Mouse (Mus musculus): ENCODE measurements at regions not wholly inside any gene's neighbourhood (a gene's known extent, or its start where the extent isn't known, plus 50 kb on each side); places are given as distances from the start of the nearest gene placed in this dataset.

DNA sequence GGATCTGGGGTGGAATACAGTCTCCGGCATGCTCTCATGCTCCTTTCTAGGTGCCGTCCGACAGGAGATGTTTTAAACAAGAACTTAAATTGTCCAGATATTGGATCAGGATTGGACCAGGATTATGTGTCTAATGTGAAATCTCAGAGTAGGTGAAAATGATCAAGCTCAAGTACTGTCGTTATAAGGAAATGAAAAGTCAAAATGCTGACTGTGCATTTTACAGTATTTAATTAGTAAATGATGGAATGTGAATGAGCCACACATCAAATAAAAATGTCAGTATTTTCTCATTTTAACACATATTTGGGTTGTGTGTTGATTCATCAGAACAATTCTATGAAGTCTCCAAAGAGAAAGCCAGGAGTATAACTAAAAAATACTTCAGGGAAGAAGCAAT, 586.2 kb downstream of the Bcl11a start:
- in situ Hi-C loops (cut with MboI; ENCODE audit: unreplicated experiment in 2 of 2) = no loop called here

DNA sequence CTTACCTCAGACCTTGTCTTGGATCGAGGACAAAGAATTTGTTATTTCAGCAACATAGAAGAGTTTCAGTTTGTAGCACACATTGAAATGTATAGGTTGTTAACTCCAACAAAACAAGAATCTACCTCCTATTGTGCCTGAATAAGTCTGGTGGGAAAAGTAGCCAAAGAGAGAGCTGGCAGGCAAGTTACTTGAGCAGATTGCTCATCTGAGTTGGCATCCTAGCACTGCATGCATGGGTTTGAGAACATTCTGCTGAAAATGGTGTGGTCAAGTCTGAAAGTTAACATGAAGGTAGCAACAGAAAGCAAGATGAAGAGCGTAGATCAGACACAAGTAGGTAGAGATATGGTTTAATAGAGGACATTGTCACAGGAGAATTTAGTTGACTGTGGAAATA, 587.5 kb downstream of the Bcl11a start:
- in situ Hi-C loops (cut with MboI; ENCODE audit: unreplicated experiment in 2 of 2) = no loop called here

DNA sequence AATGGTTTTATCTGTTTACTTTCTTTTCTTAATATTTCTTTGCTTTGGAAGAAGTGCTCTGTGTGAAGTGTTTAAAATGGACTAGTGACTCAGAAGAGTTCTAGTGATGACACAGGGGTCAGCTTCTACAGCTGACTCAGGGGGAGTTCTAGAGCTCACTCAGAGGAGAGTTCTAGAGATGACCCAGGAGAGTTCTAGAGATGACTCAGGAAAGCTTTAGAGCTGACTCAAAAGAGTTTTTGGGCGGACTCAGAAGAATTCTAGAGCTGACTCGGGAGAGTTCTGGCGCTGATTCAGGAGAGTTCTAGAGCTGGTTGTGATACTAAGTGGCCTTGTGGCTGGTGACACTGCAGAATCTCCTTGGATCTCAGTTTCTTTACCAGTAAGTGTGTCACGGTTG, 593.8 kb downstream of the Bcl11a start:
- in situ Hi-C loops (cut with MboI; ENCODE audit: unreplicated experiment in 2 of 2) = no loop called here

DNA sequence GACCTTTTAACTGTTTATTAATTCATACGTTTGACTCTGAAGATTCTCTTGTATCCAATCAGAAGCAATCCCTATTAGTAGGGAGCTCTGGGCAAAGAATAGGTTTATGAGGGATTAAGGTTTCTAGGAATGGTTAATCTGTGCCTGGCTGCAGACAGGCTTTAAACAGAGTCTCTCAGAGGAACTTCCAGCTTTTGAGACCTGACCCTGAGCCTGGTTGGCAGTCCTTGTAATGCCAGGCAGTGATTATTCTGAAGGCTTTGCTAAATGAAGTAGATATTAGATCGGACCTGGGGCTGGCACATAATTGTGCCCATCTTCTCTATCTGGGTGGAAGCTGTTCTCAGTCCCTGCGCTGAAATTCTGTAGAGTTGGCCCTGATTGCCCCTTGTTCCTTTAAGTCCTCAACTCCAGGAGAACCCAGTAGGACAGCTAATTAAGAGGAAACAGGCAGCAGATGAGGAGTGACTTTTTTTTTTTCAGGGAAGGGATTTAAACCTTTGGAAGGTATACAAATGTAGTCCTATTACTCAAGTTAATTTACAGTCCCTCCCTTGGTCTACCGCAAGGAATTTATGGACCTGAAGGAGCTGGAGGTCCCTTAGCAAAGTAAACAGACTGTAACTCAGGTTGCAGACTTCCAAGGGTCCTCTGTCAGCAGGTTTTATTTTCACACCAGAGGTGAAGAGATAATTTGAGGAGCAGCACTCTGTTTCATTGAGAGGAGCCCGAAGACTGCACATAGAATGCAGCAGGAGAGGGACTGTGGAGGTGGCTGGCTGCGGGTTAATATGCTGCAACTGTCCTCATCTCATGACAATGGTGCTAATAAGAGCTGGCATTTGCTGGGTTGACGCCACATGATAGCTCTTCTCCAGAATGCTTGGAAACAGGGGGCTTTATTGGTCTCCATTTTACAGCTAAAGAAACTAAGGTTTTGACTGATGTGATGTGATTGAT, 595.7 kb downstream of the Bcl11a start:
- in situ Hi-C loops (cut with MboI; ENCODE audit: unreplicated experiment in 2 of 2) = no loop called here

DNA sequence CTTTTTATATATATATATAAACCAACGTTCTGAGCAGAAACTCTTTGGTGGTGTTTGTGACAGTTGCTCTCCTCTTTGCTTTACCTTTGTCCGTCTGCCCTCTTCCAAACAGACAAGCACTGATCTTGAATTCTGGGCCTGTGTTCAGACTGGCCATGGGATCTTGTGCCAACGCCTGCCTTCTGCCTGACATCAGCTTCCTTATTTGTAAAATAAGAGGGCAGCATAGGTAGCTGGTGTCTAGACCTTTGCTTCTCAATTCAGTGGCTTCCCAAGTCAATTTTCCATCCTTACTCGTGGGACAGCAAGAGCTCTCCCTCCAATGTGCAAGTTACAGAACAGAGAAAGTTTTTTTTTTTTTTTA, 596.3 kb downstream of the Bcl11a start:
- in situ Hi-C loops (cut with MboI; ENCODE audit: unreplicated experiment in 2 of 2) = no loop called here

DNA sequence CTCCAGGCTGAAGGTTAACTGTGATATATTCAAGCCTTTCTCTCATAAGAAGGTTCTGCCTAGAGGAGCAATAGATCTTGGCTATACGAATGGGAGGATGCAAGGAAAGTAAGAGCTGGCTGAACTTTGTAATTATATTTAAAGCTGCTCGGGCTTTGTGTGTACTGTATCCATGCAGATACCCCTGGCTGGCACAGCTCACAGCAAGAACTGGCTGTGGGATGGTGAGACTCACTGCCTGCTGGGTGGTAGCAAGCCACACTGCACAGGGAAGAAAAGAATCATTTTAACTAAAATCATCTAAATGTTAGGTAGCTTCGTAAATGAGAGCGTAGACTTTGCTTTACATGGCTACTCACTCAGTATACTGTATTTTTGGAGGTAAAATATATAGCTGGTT, 599.2 kb downstream of the Bcl11a start:
- in situ Hi-C loops (cut with MboI; ENCODE audit: unreplicated experiment in 2 of 2) = no loop called here

DNA sequence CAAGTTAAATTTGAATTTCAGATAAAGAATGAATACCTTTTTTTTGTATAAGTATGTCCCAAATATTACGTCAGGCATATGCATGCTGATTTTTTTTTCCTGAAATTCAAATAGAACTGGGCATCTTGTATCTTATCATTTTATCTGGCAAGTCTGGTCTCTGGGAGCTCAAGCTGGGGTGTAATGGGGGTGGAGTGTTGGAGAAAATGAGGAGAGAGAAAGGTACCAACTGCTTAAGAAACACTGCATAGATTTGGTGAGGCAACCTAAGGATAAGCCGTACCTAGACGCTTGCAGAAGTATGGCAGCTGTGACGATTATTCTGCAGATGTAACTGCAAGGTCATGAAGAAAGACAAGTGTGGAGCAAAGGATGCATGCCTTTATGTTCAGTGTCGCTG, 601.7 kb downstream of the Bcl11a start:
- in situ Hi-C loops (cut with MboI; ENCODE audit: unreplicated experiment in 2 of 2) = no loop called here

DNA sequence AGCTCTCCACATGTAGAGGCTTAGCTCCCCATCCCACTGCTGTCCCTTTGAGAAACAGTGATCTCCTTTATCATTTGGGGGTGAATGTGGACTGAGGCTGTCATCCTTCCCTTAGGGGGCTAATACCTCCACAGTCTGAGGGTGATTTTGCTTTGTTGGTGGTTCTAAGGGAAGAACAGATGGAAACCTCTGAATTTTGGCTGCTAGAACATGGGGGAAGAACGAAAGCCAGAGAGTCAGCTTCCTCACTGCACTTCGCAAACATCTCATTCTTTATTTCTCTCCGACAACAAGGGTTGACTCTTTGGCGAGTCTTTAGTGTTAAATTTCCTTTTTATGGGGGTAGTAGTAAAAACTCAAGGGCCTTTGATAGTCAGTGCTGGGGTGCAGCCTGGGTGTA, 604.6 kb downstream of the Bcl11a start:
- in situ Hi-C loops (cut with MboI; ENCODE audit: unreplicated experiment in 2 of 2) = no loop called here

DNA sequence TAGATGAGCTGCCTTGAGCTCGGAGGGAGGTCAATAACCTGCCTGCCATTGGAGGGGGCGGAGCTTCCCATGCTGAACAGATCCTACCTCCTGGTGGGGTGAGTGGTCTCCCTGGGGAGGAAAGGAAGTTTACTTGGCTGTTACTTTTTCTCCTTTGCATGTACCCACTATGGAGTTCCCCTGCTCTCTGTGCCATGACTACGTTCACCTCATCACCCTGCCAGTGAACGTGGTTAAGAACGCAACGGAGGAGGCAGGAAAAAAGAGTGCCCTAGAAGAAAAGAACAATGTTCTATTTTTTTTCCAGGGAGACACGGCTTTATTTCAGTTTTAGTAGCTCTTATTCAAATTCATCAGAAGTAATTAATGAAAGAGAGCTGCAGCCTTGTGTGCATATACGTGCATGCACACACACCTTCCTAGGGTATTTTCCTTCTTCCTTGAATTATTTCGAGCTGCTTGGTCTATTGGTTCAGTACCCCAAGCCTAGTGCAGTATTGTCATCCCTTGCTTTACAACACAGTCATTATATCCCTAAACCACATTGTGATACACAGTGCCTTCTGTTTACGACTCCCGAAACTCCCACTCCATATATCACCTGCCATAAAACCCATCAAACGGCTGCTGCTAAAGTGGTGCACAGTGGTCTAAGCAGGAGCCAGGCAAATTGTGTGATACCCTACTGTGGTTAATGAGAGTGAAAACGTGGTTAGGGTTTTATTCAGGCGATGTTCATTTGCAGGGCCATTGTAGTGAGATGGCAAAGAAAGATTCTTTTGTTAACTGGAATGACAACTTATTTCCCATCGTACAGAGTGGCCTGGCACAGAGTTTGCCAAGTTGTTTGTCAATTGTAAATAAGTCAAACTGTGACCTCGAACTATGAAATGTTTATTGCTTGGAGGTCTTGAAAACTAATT, 608.0 kb downstream of the Bcl11a start:
- in situ Hi-C loops (cut with MboI; ENCODE audit: unreplicated experiment in 2 of 2) = no loop called here

DNA sequence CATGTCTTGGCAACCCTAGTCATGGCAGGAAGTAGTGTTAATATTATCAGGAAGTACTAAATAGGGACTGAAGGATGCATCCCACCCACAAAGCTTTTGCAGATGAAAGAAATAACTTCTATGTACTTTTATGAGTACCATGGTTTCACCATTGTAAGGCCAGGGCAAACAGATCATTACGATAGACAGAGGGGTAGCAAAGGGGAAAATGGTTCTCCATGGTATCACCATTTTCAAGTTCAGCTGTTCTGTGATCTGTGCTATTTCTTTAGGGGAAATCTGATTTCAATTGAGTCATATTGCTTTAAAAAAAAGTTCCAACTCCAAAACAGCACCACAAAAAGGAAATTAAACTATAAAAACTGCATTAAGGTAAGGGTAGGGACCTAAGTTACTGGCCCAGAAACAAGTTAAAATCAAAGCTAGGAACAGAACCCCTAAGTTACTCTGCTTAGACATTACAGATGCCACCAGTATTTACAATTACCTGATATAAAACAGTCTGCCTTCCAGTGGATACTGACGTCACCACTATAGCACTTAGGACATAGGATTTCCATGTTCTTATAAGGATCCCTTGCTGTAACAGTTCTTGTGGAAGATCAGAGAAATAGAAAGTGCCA, 610.4 kb downstream of the Bcl11a start:
- in situ Hi-C loops (cut with MboI; ENCODE audit: unreplicated experiment in 2 of 2) = no loop called here

DNA sequence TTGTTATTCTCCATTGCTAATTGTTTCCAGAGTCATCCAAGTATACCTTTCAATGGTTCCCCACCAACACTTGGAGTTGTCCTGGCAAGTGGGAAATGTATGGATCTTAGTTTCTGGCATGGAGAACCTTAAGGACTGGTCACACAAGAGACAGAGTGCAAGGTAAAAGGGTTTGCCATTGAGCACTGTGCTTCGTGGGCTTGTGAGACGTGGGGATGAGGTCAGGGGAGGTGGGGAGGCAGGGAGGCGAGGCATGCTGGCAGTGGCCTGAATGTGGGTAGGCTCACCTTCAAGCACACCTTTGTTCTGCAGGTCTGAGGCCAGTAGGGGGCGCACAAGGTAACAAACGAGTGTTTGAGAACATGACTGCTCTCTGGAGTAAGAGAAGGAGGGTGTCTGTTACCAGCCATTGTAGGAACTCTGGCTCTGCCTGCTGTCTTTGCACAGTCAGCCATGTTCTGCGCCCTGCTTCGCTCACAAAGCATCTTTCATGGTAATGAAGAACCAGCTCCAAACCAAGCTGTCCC, 612.0 kb downstream of the Bcl11a start:
- in situ Hi-C loops (cut with MboI; ENCODE audit: unreplicated experiment in 2 of 2) = no loop called here

DNA sequence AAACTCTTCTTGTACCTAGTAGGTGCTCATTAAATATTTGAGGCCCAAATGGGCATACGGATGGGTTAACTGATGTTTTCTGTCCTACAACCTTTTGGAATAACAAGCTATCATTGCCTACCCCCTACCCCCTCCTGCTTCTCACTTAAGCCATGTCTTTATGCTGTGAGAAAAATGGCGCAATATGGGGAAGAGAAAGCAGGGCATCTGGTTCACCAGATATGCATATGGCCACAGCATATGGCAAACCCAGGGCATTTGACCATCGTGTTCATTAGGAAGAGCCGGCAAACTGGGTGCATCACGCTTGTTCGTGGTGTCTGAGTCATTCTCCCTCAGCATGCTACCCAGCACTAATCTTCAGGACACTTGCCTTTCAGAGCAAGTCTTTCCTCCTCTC, 616.1 kb downstream of the Bcl11a start:
- in situ Hi-C loops (cut with MboI; ENCODE audit: unreplicated experiment in 2 of 2) = no loop called here

DNA sequence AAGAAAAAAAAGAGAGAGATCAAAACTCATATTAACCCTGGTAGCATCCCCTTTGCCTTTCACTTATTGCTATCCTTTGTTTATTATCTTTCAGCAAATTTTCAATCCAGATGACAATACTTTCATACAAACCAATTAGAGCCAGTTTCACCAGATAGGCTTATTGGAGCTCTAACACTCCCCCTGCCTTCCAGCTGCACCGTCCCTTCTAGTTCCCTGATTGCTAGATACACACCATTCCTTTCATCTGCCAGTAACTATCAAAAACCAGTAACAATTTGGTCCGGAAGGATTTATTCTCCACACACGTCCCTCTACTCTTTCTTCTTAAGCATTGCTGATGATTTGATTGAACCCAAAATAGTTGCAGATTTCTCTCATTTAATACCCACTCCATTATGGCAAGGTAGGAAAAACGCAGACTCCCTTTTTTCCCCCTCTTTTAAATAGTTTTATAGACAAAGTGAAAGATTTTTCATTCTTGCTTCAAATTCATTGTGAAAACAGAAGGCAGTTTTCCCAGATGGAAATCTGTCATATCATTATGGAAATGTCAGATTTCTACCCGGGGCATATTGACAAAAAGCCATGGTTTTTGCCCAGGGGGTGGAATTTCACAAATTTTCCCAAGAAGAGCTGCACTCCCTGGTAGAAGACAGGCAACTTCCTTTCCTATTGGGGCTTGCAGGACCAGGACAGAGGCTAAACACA, 617.3 kb downstream of the Bcl11a start:
- in situ Hi-C loops (cut with MboI; ENCODE audit: unreplicated experiment in 2 of 2) = no loop called here

DNA sequence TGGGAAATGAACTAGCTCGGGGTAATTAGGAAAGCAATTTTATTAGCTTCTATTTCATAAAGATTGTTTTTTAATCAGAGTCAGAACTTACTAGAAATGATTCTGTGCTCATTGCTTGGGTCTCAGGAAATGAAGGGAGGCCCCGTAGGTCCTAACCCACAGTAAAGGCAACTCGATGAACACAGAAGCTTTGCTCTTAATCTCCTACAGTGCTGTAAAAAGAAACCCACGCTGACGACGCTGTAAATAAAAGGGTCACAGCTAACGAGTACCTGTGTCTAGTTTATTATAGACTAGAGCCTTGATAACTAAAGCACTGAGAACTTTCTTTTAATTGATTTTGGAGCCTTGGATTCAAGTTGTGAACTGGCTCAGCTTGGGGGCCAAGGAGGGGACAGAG, 618.7 kb downstream of the Bcl11a start:
- in situ Hi-C loops (cut with MboI; ENCODE audit: unreplicated experiment in 2 of 2) = no loop called here

DNA sequence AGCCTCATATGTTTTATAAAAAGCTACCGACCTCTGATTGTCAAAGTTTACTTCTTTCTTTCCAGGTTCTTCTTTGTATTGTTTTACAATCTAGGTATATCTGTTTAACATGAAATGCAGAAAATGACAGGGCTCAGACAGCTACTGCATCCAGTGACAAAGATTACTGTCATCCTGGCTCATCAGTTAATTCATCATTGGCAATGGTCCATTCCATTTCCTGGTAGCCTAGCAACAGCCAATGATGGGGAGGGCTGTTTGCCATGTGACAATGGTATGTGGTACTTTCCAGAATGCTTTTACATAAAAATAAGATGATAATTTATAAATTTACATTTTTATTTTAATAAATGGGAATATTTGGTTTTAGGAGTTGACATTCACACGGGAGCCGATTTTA, 630.9 kb downstream of the Bcl11a start:
- in situ Hi-C loops (cut with MboI; ENCODE audit: unreplicated experiment in 2 of 2) = no loop called here

DNA sequence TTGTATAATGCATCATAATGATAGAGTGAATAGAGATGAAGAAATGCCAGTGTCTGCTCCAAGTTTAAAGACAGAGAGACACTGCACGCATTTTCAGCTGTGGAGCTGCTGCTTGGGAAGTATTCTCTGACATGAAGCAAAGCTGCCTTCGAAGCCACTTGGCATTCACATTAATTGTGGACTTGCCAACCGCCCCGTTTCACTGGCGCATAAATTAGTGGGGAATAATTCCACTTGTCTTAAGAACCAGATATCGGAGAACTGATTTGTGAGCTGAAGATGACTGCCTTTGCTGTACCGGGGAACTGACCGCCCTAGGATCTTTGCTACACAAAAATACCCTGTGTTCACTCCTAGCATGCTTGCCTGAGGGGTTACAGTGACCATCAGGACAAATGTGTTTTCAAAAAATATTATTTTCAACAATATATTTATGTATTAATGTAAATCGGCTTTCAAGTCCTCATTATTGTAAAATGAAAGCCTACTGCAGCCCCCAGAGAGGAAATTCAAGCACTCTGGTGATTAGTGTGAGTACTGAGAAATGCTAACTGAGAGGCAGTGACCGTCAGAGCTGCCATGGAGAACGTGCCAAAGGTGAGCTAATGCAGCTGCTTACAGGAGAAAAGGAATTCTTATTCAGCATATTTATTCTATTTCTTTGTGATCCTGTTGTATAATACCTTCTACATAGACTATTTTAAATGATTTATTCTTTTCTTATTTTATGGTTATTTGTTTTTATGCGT, 638.9 kb downstream of the Bcl11a start:
- in situ Hi-C loops (cut with MboI; ENCODE audit: unreplicated experiment in 2 of 2) = no loop called here

DNA sequence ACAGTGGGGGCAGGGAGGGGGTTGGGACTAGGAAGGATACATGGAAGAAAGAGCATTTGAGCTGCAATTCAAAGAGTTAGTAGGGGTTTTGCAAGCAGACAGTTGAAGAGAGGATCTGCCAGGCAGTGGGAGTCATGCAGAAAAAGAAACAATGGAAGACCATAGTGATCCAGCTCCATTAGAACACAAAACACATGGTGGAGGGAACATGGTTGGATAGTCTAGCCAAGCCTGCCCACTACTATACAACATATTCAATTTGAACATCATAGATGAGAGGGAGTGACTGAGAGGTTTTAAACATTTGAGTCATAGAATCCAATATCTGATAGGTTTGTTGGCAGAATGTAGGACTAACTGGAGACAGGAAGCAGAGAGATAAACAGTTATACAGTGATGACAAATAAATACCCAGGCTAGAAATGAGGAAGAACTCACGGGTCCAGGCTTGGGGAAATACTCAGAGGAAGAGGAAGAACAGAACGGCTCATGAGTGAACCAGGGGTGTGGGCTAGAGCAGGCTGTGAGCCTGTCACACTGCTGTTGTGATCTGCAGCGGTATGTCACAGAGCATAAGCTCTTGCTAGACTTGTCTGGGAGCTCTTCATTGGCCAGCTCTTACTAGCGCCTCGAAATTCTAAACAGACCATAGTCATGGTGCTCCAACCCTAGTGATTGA, 646.5 kb downstream of the Bcl11a start:
- in situ Hi-C loops (cut with MboI; ENCODE audit: unreplicated experiment in 2 of 2) = no loop called here

DNA sequence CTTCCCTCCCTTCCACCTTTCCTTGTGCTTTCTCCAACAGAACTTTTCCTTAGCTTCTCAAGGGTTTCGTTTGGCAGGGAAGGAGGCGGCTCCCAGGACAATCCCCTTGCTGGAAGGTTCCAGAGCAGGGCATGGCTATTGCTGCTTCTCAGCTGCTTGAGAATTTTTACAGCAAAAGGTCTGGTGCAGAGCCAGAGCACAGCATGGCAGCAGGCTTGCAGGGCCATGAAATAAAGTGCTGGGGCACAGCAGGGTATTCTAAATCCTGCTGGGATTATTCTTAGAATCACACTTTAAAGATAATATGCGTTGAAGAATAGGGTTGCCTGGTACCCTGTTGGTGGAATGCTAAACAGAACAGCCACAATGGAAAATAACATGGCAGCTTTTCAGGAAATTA, 648.5 kb downstream of the Bcl11a start:
- in situ Hi-C loops (cut with MboI; ENCODE audit: unreplicated experiment in 2 of 2) = no loop called here

DNA sequence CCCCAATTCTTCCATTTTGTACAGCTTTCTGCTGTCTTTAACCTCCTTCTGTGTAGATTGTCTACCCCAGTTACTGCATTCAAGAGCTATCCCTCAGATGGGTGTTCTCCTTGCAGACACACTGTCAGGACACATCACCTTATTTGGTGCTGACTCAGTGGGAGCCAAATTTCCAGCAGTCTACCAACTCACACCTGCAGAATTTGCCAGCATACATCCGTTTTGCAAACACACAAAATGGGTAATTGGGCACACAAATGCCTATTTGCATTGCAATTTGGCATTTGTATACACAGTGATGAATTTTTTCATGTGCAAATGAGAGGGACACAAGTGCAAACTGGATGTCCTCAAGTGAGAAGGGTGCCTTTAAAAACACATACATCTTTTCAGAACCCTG, 649.5 kb downstream of the Bcl11a start:
- in situ Hi-C loops (cut with MboI; ENCODE audit: unreplicated experiment in 2 of 2) = no loop called here

Data from v-Abl transformed pro-B cells (cell line).